Comparison of ENCODE assay signal across 10 mouse cellular contexts in genomic region chr5:24575948-24576347, GRCm38 (mm10). TPM values are rescaled to one million over a fixed set of nuclear protein-coding genes. Genes with fewer than 3 reads are reported as not detected.
DNase-seq lines count a peak whose midpoint lies in the region; ATAC-seq and TF ChIP-seq lines count a peak whose summit lies in the region.
"Had no signal": no experiment of that assay in that cellular context is flagged by ENCODE, and none has a peak within 500 bp of the region (broad histone marks: within the 10 kb centered on the region; RNA-seq: fewer than 3 reads in every experiment).

No protein-coding gene starts in this region.

- peaks cover 13% of the 10 kb centered on the region for H3K4me1 ChIP-seq in kidney, embryonic 15.5 days
- peaks cover 5% of the 10 kb centered on the region; the same call in 1 of the 2 replicates for H3K4me1 ChIP-seq in brown adipose tissue, adult 24 weeks (ENCODE audit: control insufficient read depth, insufficient read depth, insufficient read length, low read length)
- H3K4me1 ChIP-seq in hindbrain, postnatal 0 days (ENCODE audit: insufficient read depth, low read length): peaks cover 7% of the 10 kb centered on the region
- H3K4me1 ChIP-seq in midbrain, embryonic 16.5 days (ENCODE audit: control insufficient read depth, insufficient read depth, low read length): peaks cover 14% of the 10 kb centered on the region

- peak overlapping the region; percentile 84 for H3K4me2 ChIP-seq in kidney, embryonic 15.5 days
- peak overlapping the region; percentile 88 for H3K4me2 ChIP-seq in hindbrain, postnatal 0 days (ENCODE audit: low read depth, low read length)
- H3K4me2 ChIP-seq in midbrain, embryonic 16.5 days (ENCODE audit: low read length): peak overlapping the region; percentile 96; the same call in 1 of the 2 replicates

- no peak for ATAC-seq in kidney, embryonic 15.5 days (replicated peaks; ENCODE audit: low FRiP score)
- ATAC-seq in hindbrain, postnatal 0 days: no peak
- ATAC-seq in midbrain, embryonic 16.5 days: no peak

- H3K36me3 ChIP-seq in kidney, embryonic 15.5 days: peaks cover 45% of the 10 kb centered on the region
- H3K36me3 ChIP-seq in hindbrain, postnatal 0 days (ENCODE audit: insufficient read depth, low read length): peaks cover 32% of the 10 kb centered on the region
- peaks cover 31% of the 10 kb centered on the region for H3K36me3 ChIP-seq in midbrain, embryonic 16.5 days (ENCODE audit: control insufficient read depth, insufficient read depth, low read length)

- no peak overlapping the region for H3K27ac ChIP-seq in kidney, embryonic 15.5 days
- no peak overlapping the region for H3K27ac ChIP-seq in brown adipose tissue, adult 24 weeks (replicated peaks; ENCODE audit: low read depth, low read length)
- H3K27ac ChIP-seq in hindbrain, postnatal 0 days: no peak overlapping the region
- H3K27ac ChIP-seq in midbrain, embryonic 16.5 days (ENCODE audit: low read length): no peak overlapping the region

- WGBS in kidney, embryonic 15.5 days: 86% methylated on average over 1 of the region's 1 CpGs
- WGBS in hindbrain, postnatal 0 days: 89% methylated on average over 1 of the region's 1 CpGs
- 77% methylated on average over 1 of the region's 1 CpGs for WGBS in midbrain, embryonic 16.5 days

- no peak for TF ChIP-seq CTCF in hindbrain, postnatal 0 days (IDR thresholded peaks at IDR 0.05; ENCODE audit: low read depth)

- H3K9me3 ChIP-seq in kidney, embryonic 15.5 days (replicated peaks): no peaks in the 10 kb centered on the region
- H3K9me3 ChIP-seq in hindbrain, postnatal 0 days (ENCODE audit: low read length): no peaks in the 10 kb centered on the region
- no peaks in the 10 kb centered on the region for H3K9me3 ChIP-seq in midbrain, embryonic 16.5 days (replicated peaks; ENCODE audit: control insufficient read depth, low read length, poor library complexity, severe bottlenecking)

- no peaks in the 10 kb centered on the region for H3K27me3 ChIP-seq in kidney, embryonic 15.5 days
- no peaks in the 10 kb centered on the region for H3K27me3 ChIP-seq in hindbrain, postnatal 0 days (ENCODE audit: insufficient read depth, low read length)
- no peaks in the 10 kb centered on the region for H3K27me3 ChIP-seq in midbrain, embryonic 16.5 days (ENCODE audit: control insufficient read depth, insufficient read depth, low read depth, low read length)

- H3K9ac ChIP-seq in kidney, embryonic 15.5 days: peak overlapping the region; percentile 84
- H3K9ac ChIP-seq in hindbrain, postnatal 0 days (replicated peaks; ENCODE audit: low read length): no peak overlapping the region
- no peak overlapping the region for H3K9ac ChIP-seq in midbrain, embryonic 16.5 days (ENCODE audit: low read depth, low read length)

- peak overlapping the region; percentile 90 for H3K4me3 ChIP-seq in kidney, embryonic 15.5 days (replicated peaks)
- peak overlapping the region; percentile 78 for H3K4me3 ChIP-seq in brown adipose tissue, adult 24 weeks (ENCODE audit: insufficient read depth, low read depth, low read length)
- peak overlapping the region; percentile 63; the same call in 1 of the 2 replicates for H3K4me3 ChIP-seq in hindbrain, postnatal 0 days (ENCODE audit: low read length)
- H3K4me3 ChIP-seq in midbrain, embryonic 16.5 days (ENCODE audit: low read depth, low read length): no peak overlapping the region

- no peak for DNase-seq in kidney, adult 18-20 months
- no peak for DNase-seq in hindbrain, postnatal 0 days (ENCODE audit: low spot score)
- DNase-seq in right cerebral cortex, postnatal 14 days: no peak
- no peak for DNase-seq in embryo, embryonic 10.5 days (ENCODE audit: low spot score)
- no peak for DNase-seq in left cerebral cortex, adult 11 months (ENCODE audit: low spot score)
- DNase-seq: kidney, postnatal 25 days had no signal

RNA-seq across cellular contexts. Expression of gene Abcf2, which starts 1.3 kb away (rescaled TPM):
- polyA plus RNA-seq in kidney, embryonic 15.5 days (2015; fragmentation: Nextera tagmentation; extraction: Ambion mirVana): 118 TPM in 2 replicates
- polyA plus RNA-seq in brown adipose tissue, adult 24 weeks (2012; ENCODE audit: insufficient read depth, insufficient read length, missing spikeins): 27.8 and 32.1 TPM in 2 replicates
- 60.6 and 65.6 TPM in 2 replicates for total RNA-seq in hindbrain, postnatal 0 days (2014; rRNA removed)
- polyA plus RNA-seq in hindbrain, postnatal 0 days (2015; fragmentation: Nextera tagmentation; extraction: Ambion mirVana): 65.4 and 66.5 TPM in 2 replicates
- polyA plus RNA-seq in midbrain, embryonic 16.5 days (2015; fragmentation: Nextera tagmentation; extraction: Ambion mirVana): 78.0 and 85.0 TPM in 2 replicates

RNA-seq across cellular contexts. Expression of gene Chpf2, which starts 10.6 kb away (rescaled TPM):
- 23.2 and 24.7 TPM in 2 replicates for polyA plus RNA-seq in kidney, embryonic 15.5 days (2015; fragmentation: Nextera tagmentation; extraction: Ambion mirVana)
- polyA plus RNA-seq in brown adipose tissue, adult 24 weeks (2012; ENCODE audit: insufficient read depth, insufficient read length, missing spikeins): 5.8 and 10.2 TPM in 2 replicates
- total RNA-seq in hindbrain, postnatal 0 days (2014; rRNA removed): 38.3 and 46.2 TPM in 2 replicates
- 25.0 and 26.9 TPM in 2 replicates for polyA plus RNA-seq in hindbrain, postnatal 0 days (2015; fragmentation: Nextera tagmentation; extraction: Ambion mirVana)
- polyA plus RNA-seq in midbrain, embryonic 16.5 days (2015; fragmentation: Nextera tagmentation; extraction: Ambion mirVana): 16.6 and 23.3 TPM in 2 replicates

RNA-seq across cellular contexts. Expression of gene 4931409K22Rik, which starts 19.3 kb away (rescaled TPM):
- 0.23 TPM in 2 replicates for polyA plus RNA-seq in kidney, embryonic 15.5 days (2015; fragmentation: Nextera tagmentation; extraction: Ambion mirVana)
- polyA plus RNA-seq in brown adipose tissue, adult 24 weeks (2012; ENCODE audit: insufficient read depth, insufficient read length, missing spikeins): not detected in 2 replicates
- not detected in 2 replicates for total RNA-seq in hindbrain, postnatal 0 days (2014; rRNA removed)
- polyA plus RNA-seq in hindbrain, postnatal 0 days (2015; fragmentation: Nextera tagmentation; extraction: Ambion mirVana): 0.09 and 0.16 TPM in 2 replicates
- polyA plus RNA-seq in midbrain, embryonic 16.5 days (2015; fragmentation: Nextera tagmentation; extraction: Ambion mirVana): 0.08 TPM in 1 of 2 replicates, not detected in the other
- total RNA-seq: common myeloid progenitor, adult 5-6 weeks had no signal

RNA-seq across cellular contexts. Expression of gene Asb10, which starts 35.2 kb away (rescaled TPM):
- 0.61 and 0.67 TPM in 2 replicates for polyA plus RNA-seq in kidney, embryonic 15.5 days (2015; fragmentation: Nextera tagmentation; extraction: Ambion mirVana)
- polyA plus RNA-seq in brown adipose tissue, adult 24 weeks (2012; ENCODE audit: insufficient read depth, insufficient read length, missing spikeins): 0.59 and 0.67 TPM in 2 replicates
- 0.10 TPM in 1 of 2 replicates, not detected in the other for total RNA-seq in hindbrain, postnatal 0 days (2014; rRNA removed)
- polyA plus RNA-seq in hindbrain, postnatal 0 days (2015; fragmentation: Nextera tagmentation; extraction: Ambion mirVana): 0.16 and 0.21 TPM in 2 replicates
- 0.15 TPM in 1 of 2 replicates, not detected in the other for polyA plus RNA-seq in midbrain, embryonic 16.5 days (2015; fragmentation: Nextera tagmentation; extraction: Ambion mirVana)

RNA-seq across cellular contexts. Expression of gene Smarcd3, which starts 48.3 kb away (rescaled TPM):
- 26.5 and 33.4 TPM in 2 replicates for polyA plus RNA-seq in kidney, embryonic 15.5 days (2015; fragmentation: Nextera tagmentation; extraction: Ambion mirVana)
- 15.3 and 16.7 TPM in 2 replicates for polyA plus RNA-seq in brown adipose tissue, adult 24 weeks (2012; ENCODE audit: insufficient read depth, insufficient read length, missing spikeins)
- total RNA-seq in hindbrain, postnatal 0 days (2014; rRNA removed): 246 and 262 TPM in 2 replicates
- 114 and 128 TPM in 2 replicates for polyA plus RNA-seq in hindbrain, postnatal 0 days (2015; fragmentation: Nextera tagmentation; extraction: Ambion mirVana)
- polyA plus RNA-seq in midbrain, embryonic 16.5 days (2015; fragmentation: Nextera tagmentation; extraction: Ambion mirVana): 173 and 192 TPM in 2 replicates
